Mouse (Mus musculus) heart, postnatal 0 days (tissue): ENCODE results near the gene Itpr1. TPM values are rescaled to one million over a fixed set of nuclear protein-coding genes. Genes with fewer than 3 reads are reported as not detected.

Experiments
- ATAC-seq: fragments of 200-750 bp; cut with Nextera tagmentation; 2 replicates; pipeline ENCODE4 v1.8.0; 2017; ENCODE audit warnings: low read depth, moderate number of reproducible peaks, moderate library complexity; ENCODE audit not compliant: insufficient read depth
- DNase-seq: peaks from one replicate; pipeline ENCODE4 v3.0.0-alpha.2; 2016; ENCODE audit warnings: low spot score
- H3K27ac ChIP-seq: fragments of 300-500 bp; sonication (generic); 2 replicates; pipeline ENCODE4 v1.5.1; 2014; ENCODE audit warnings: low read depth, mild to moderate bottlenecking
- H3K27me3 ChIP-seq: fragments of 300-500 bp; sonication (generic); 2 replicates; pipeline ENCODE4 v1.6.1; 2014; ENCODE audit warnings: low read length, mixed read lengths; ENCODE audit not compliant: control insufficient read depth, insufficient read depth
- H3K36me3 ChIP-seq: fragments of 300-500 bp; sonication (generic); replicated peaks from 2 replicates; pipeline ENCODE4 v1.6.1; 2014; ENCODE audit warnings: low read length, mixed read lengths; ENCODE audit not compliant: control insufficient read depth, insufficient read depth
- H3K4me1 ChIP-seq: fragments of 300-500 bp; sonication (generic); 2 replicates; pipeline ENCODE4 v1.6.1; 2014; ENCODE audit warnings: antibody characterized with exemption; ENCODE audit not compliant: control insufficient read depth, insufficient read depth
- H3K4me2 ChIP-seq: fragments of 300-500 bp; sonication (generic); 2 replicates; pipeline ENCODE4 v1.6.1; 2014; ENCODE audit warnings: low read depth, mild to moderate bottlenecking, low read length, moderate library complexity
- H3K4me3 ChIP-seq: fragments of 300-500 bp; sonication (generic); 2 replicates; pipeline ENCODE4 v1.5.1; 2014; ENCODE audit warnings: low read depth, low read length
- H3K9ac ChIP-seq: fragments of 300-500 bp; sonication (generic); replicated peaks from 2 replicates; pipeline ENCODE4 v1.6.1; 2014; ENCODE audit warnings: low read depth, low read length, mixed read lengths
- H3K9me3 ChIP-seq: fragments of 300-500 bp; sonication (generic); replicated peaks from 2 replicates; pipeline ENCODE4 v1.6.1; 2016; ENCODE audit warnings: low read length; ENCODE audit not compliant: control insufficient read depth
- CTCF ChIP-seq: IDR thresholded peaks from 2 replicates; pipeline ENCODE4 v1.5.1; 2016; ENCODE audit warnings: antibody characterized with exemption, control low read depth, low read depth
- EP300 ChIP-seq: IDR thresholded peaks from 2 replicates; pipeline ENCODE4 v1.6.1; 2016; ENCODE audit warnings: antibody characterized with exemption, low read depth
- WGBS: fragments of 180-500 bp; shearing (Covaris S2); extraction: QIAGEN DNeasy Blood & Tissue Kit; methylation state at CpG from one replicate; pipeline ENCODE4 v1.1.7; 2014; 5-methylcytosine and 5-hydroxymethylcytosine counted together
- microRNA-seq: library from miRNA; unstranded; fragments of <30 nt; microRNA quantifications from one replicate; pipeline ENCODE4, GENCODE M21; 2016
- polyA plus RNA-seq: library from polyadenylated mRNA; unstranded; fragments of >200 nt; fragmentation: Nextera tagmentation; extraction: Ambion mirVana; gene quantifications from 2 replicates; pipeline ENCODE4 v1.2.1, GENCODE M21; 2015
- total RNA-seq: library from RNA; depleted of rRNA; stranded (reverse); fragments of >200 nt; gene quantifications from 2 replicates; pipeline ENCODE4 v1.2.3, GENCODE M21; 2014; ENCODE audit warnings: low replicate concordance; rRNA removed

The Itpr1 gene
- total and polyA plus RNA-seq, 2 experiments from 2014 or later: 7.1 to 22.2 TPM

DNA sequence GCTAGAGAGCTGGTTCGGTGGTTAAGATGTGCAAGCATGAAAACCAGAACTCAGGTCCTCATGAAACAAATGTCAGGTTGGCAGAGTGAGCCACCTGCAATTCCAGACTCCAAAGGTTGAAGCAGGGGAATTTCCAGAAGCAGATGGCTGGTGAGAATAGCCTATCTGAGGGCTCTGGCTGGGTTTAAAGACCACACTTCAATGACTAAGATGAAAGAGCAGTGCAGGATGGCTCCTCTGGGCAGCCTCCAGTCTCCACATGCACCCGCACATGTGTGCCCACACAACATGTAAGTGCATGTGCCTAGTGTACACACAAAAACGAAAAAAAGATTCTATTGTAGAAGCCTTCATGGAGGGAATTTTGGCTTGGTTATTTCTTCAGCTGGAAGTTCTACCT lies 375.5 kb downstream of the Itpr1 start:
- WGBS: 78% methylated on average over 3 of the region's 3 CpGs
- Histone ChIP-seq H3K9me3 (no peaks in the 10 kb centered on the region), H3K36me3 (no peaks in the 10 kb centered on the region), H3K4me1 (no peaks in the 10 kb centered on the region), H3K4me3 (no peak overlapping the region), H3K27ac (no peak overlapping the region), H3K4me2 (no peak overlapping the region), H3K27me3 (no peaks in the 10 kb centered on the region), H3K9ac (no peak overlapping the region)
- ATAC-seq: no peak
- no peak for TF ChIP-seq EP300
- TF ChIP-seq CTCF: no peak
- DNase-seq: no peak

DNA sequence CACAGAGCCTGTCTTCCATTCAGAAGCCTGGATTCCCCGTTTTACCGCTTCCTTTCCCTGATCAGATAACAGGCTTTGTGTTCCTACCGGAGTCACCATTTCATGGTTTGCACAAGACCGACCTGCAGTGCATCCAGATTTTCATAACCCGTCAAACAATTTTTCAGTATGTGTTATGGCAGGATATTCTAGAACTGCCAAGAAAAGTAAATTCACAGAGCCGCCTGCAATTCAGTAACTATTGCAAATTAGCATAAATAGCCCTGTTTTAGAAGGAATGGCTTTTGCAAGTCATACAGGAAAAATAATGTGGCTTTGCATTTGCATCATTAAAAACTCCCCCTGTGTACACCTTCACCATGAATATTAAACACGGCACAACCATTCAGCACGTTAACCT lies 379.3 kb downstream of the Itpr1 start:
- Histone ChIP-seq H3K9ac (no peak overlapping the region), H3K27me3 (no peaks in the 10 kb centered on the region), H3K4me3 (no peak overlapping the region), H3K27ac (no peak overlapping the region), H3K4me1 (no peaks in the 10 kb centered on the region), H3K9me3 (no peaks in the 10 kb centered on the region), H3K4me2 (no peak overlapping the region), H3K36me3 (no peaks in the 10 kb centered on the region)
- WGBS: 71% methylated on average over 8 of the region's 8 CpGs
- TF ChIP-seq CTCF (no peak), EP300 (no peak)
- ATAC-seq (no peak), DNase-seq (no peak)

DNA sequence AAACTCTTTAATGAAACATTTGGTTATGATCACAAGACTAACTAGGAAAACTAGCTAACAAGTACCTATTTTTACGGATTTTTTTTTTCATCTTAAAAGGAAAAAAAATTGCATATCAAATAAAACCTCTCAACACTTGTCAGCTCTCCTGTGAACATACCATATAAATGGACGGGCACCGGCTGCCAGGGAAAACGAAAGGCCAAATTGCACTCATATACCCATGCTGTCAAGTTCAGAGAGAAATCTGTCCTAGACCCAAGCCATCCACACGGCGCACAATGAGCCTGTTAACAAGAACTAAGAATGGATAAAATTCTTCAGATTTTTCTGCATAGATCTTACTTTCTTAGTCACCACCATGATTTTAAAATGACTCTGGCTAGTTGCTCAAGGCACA lies 379.7 kb downstream of the Itpr1 start:
- Histone ChIP-seq H3K9me3 (no peaks in the 10 kb centered on the region), H3K4me3 (no peak overlapping the region), H3K27ac (no peak overlapping the region), H3K4me1 (no peaks in the 10 kb centered on the region), H3K36me3 (no peaks in the 10 kb centered on the region), H3K27me3 (no peaks in the 10 kb centered on the region), H3K4me2 (no peak overlapping the region), H3K9ac (no peak overlapping the region)
- DNase-seq (no peak), ATAC-seq (no peak)
- no peak for TF ChIP-seq EP300
- TF ChIP-seq CTCF: no peak
- 65% methylated on average over 6 of the region's 6 CpGs for WGBS

DNA sequence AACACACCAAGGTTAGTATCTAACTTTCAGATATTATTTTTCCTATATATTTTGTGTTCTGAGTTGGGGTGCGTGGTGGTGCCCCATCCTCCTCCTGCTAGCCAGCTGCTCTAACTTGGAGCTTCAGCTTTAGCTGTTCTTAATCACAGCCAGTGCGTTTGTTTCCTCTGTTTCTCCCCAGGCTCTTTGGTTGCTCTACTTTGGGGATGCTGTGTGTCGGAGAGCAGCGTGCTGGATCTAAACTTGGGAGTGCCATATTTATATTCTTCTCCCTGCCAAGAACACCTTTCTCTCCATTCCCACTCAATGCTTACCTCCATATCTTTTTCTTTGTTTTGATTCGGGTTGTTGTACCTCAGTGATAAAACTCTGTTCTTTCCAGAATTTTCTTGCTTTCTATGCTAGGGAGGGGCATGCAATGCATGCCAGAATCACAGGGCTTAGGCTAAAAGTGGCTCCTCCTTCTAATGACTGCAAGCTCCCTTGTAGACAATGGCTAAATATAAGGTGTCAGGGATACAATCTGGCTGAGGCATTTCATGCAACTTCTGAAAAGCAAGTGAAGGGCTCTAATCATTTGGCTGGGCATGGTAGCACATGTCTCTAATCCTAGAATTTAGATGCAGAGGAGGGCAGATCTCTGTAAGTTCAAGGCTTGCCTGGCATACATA lies 381.4 kb downstream of the Itpr1 start:
- Histone ChIP-seq H3K4me1 (no peaks in the 10 kb centered on the region), H3K4me2 (no peak overlapping the region), H3K27me3 (no peaks in the 10 kb centered on the region), H3K27ac (no peak overlapping the region), H3K36me3 (no peaks in the 10 kb centered on the region), H3K9me3 (no peaks in the 10 kb centered on the region), H3K4me3 (no peak overlapping the region), H3K9ac (no peak overlapping the region)
- 67% methylated on average over 5 of the region's 5 CpGs for WGBS
- TF ChIP-seq CTCF (no peak), EP300 (no peak)
- no peak for ATAC-seq
- no peak for DNase-seq

DNA sequence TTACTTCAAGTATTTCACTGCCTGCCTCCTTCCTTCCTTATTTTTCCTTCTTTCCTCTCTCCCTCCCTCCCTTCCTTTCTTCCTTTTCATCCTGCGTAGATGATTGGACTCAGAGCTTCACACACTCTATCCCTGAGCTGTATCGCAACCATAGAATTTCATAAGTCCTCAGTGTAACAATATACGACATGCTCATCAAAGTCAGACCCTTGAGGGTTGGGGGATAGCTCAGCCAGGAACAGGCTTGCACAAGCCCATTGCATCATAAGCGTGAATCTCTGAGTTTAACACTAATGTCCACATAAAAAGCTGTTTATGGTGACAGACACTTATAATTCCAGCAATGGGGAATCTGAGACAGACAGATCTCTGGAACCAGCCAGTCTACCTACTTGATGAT lies 385.8 kb downstream of the Itpr1 start:
- Histone ChIP-seq H3K27me3 (no peaks in the 10 kb centered on the region), H3K27ac (no peak overlapping the region), H3K4me2 (no peak overlapping the region), H3K9ac (no peak overlapping the region), H3K9me3 (no peaks in the 10 kb centered on the region), H3K36me3 (no peaks in the 10 kb centered on the region), H3K4me1 (no peaks in the 10 kb centered on the region), H3K4me3 (no peak overlapping the region)
- WGBS: 85% methylated on average over 4 of the region's 4 CpGs
- no peak for ATAC-seq
- TF ChIP-seq CTCF: no peak
- no peak for TF ChIP-seq EP300
- DNase-seq: no peak

DNA sequence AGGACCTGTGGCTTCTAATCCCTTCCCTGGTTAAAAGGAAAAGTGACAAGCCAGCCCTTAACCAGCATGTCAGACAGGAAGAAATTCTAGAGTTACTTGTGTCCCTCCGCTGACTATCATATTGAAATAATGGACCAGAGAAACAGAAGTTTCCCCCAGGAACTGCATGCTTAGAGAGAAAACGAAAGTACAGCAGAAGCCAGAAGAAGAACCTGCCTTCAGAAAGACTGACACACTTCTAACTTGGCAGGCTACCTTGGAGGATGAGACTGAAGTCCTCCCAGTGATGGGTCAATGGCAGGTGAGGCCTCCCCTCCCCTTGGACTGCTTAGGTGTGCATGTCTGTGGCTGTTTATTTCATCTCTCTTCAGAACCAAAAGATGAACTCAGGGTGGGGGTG lies 386.4 kb downstream of the Itpr1 start:
- ATAC-seq: no peak

More for the DNA sequence above, 386.4 kb downstream of the Itpr1 start:
- Histone ChIP-seq H3K27ac (no peak overlapping the region), H3K4me3 (no peak overlapping the region), H3K9ac (no peak overlapping the region), H3K27me3 (no peaks in the 10 kb centered on the region), H3K4me2 (no peak overlapping the region), H3K4me1 (no peaks in the 10 kb centered on the region), H3K9me3 (no peaks in the 10 kb centered on the region), H3K36me3 (no peaks in the 10 kb centered on the region)
- TF ChIP-seq EP300 (no peak), CTCF (no peak)
- WGBS: 83% methylated on average over 2 of the region's 2 CpGs
- no peak for DNase-seq

Small RNA genes within 50 kb of the gene (microRNA-seq; reads per million reads assigned to microRNA genes)
- gene Mir7661: not detected

Other genes with a start within 250 kb of the Itpr1 start
- 2.4 and 3.1 TPM in 2 replicates for gene Setmar, start 148.1 kb upstream of the Itpr1 start, total RNA-seq
- gene Setmar, start 148.1 kb upstream of the Itpr1 start, polyA plus RNA-seq: 3.5 and 3.8 TPM in 2 replicates
- gene Sumf1, start 27.5 kb upstream of the Itpr1 start, total RNA-seq: 29.5 and 52.2 TPM in 2 replicates
- 17.2 and 19.7 TPM in 2 replicates for gene Sumf1, start 27.5 kb upstream of the Itpr1 start, polyA plus RNA-seq